Mouse (Mus musculus) adrenal gland, adult 2 months (tissue): Measurements from ENCODE around the gene Pdcd6. TPM values are rescaled to one million over a fixed set of nuclear protein-coding genes. Genes with fewer than 3 reads are reported as not detected.

Source experiments
- DNase-seq: peaks from one replicate; pipeline ENCODE4 v3.0.0; 2021
- long read RNA-seq: library from polyadenylated mRNA; stranded (forward); transcript quantifications from one replicate; pipeline ENCODE4 v2.0.0, GENCODE M21; 2021
- polyA plus RNA-seq: library from polyadenylated mRNA; depleted of rRNA; stranded (reverse); fragments of >200 nt; gene quantifications from 2 replicates; pipeline ENCODE4 v1.2.3, GENCODE M21; 2012; rRNA removed
- total RNA-seq, 2 experiments: library from RNA; stranded (reverse); gene quantifications; 2 replicates each; pipeline ENCODE4 v1.2.3; 2021

Gene Pdcd6
- total RNA-seq (100 to 1,000 TPM; 143 to 150 TPM), polyA plus RNA-seq (83.4 and 84.4 TPM in 2 replicates)
- long read RNA-seq, transcript Pdcd6-201 (6 exons, 1,131 nt), result major isoform, 80 of 119 reads
- long read RNA-seq, transcript Pdcd6-203 (6 exons, 1,376 nt), result minor isoform, 30 of 119 reads
- long read RNA-seq, partial matches to known transcripts, result 4 of 119 reads
- long read RNA-seq, other reads (novel, unspliced or antisense), result 5 of 119 reads

GRCm38 (mm10) chr13:74317170-74317849 is at the start of gene Pdcd6:
Pdcd6 (minus strand) TSS chr13:74317580.
- peak; percentile 98 for DNase-seq

DNA sequence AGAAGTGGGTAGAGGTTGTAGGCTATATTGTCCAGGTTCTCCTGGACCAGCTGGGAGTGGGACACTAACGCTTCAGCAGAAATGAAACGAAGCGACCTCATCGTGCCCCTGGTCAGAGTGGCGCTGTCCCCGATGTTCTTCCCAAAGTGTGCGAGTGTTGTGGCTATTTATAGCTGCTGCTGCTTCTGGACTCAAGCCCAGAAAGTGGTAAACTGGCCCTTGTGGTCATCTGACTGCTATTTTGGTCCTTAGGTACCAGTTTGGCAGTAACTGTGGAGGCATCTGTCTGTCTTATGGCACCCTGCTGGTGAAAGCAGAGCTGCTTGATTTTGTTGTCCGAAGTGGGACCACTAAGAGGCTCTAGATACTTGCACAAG is 46.5 kb upstream of the Pdcd6 start, which contains the start of gene Lrrc14b:
Gene Lrrc14b, minus strand, starts transcription at position 147 of the 377 bp plus-strand sequence.
- DNase-seq, result peak; percentile 58

DNA sequence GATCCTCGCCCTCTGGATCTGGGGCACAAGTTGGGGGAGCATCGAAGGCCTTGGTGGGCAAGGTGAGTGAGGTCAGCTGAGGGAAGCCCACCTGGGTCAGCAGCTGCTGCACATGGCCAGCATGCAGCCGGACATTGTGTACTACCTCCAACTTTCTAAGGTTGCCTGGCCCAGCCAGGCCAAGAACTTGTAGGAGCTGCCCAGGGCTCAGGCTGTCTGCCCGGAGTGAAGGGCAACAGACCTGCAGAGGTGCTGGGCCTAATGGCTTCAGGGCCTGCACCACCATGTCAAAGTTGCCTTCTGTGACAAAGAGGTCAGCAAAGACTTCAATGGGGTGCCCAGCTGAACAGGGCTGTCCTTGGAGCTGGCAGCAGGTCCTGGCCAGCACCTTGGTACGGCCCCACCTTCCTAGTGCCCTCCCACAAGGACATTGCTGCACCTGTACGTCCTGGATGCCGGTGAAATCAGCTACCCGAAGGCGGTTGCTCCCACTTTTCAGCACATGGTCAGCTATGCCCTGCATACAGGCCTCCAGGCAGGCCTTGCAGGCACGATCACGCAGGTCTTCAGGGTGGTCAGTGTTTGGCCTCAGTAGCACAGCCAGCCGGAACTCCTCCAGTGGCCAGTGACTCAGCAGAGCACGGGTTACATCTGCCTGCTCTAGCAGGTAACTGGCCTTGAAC is 45.9 kb upstream of the Pdcd6 start:
- DNase-seq, result no peak

GRCm38 (mm10) chr13:74362218-74362617 is 44.8 kb upstream of the Pdcd6 start:
- DNase-seq, result no peak

DNA sequence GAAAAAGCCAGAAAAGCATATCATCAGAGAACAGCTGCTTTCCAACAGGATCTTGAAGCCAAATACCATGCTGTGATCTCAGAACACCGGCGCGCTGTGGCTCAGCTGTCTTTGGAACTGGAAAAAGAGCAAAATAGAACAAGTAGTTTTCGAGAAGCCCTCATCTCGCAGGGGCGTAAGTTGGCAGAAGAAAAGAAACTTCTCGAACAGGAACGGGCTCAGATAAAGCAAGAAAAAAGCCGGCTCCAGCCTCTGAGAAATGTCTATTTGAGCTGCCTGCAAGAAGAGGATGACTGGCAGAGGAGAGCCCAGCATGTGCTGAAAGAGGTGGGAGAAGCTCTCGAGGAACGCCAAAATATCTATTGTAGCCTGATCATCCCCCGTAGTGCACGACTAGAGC is 39.1 kb upstream of the Pdcd6 start:
- no peak for DNase-seq

DNA sequence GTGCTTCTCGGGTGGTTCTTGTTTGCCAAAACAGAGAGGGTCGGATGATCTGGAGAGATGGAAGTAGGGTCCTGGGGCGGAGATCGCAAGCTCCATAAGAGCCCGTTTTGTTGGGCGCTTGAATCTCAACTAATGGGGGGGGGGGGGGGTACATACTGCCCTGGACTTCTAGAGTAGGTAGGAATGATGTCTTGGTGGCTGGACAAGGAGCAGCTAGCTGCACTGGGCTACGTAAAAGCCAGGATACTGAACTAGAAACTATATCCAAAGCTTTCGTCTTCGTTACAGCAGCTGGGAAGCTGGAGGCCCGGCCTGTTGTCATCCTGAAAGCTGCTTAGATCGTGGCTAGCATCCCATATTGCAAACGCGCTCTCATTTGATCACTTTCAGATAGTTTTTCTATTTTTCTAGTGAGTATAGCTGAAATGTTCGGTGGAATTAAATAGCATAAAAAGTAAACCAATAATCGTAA is 33.1 kb upstream of the Pdcd6 start:
- no peak for DNase-seq

DNA sequence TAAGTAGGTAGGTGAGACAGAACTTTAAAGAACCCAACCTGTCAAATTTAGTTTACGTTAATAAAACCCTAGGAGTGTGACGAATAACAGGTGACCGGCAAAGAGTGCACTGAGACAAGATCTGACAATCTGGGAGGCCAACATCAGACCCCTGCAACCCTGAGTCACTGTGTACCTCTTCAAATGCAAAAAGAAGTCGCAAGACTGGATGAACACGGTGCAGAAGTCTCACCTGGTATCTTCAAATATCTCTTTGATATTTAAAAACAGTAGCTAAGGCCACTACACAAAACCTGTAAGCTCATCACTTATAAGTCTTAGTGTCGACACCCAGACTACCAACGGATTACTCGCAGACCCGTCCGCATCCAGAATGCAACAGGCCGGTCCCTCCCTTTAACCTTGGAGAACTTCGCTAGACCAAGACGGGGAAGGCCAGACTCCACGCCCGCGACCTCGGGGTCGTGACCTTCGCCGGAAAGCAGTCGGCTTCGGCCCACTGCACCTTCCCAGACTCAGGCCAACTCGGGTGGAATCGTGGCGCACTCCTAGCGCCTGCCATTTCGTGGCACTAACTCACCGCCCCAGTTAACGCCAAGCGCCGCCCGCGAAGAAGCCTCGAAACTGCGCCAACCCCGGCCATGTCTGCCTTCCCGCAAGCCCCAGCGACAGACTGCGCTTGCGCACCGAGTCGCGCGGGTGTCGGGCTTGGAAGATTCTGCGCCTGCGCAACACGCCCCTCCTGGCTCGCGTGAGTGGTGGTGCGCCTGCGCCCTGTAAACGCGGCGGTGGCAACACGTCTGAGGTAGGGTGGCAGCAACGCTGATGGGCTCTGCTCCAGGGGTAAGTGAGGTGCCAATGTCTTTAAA is 32.4 kb upstream of the Pdcd6 start, which contains the start of the genes Sdha and Ccdc127:
Gene Sdha, minus strand, starts transcription at position 715 of the 869 bp plus-strand sequence.
Gene Ccdc127, plus strand, starts transcription at position 744 of the 869 bp plus-strand sequence.
- DNase-seq, result peak; percentile 97

- peak; percentile 54 for DNase-seq
These were observed 23.7 kb upstream of the Pdcd6 start for GRCm38 (mm10) chr13:74341036-74341435.

DNA sequence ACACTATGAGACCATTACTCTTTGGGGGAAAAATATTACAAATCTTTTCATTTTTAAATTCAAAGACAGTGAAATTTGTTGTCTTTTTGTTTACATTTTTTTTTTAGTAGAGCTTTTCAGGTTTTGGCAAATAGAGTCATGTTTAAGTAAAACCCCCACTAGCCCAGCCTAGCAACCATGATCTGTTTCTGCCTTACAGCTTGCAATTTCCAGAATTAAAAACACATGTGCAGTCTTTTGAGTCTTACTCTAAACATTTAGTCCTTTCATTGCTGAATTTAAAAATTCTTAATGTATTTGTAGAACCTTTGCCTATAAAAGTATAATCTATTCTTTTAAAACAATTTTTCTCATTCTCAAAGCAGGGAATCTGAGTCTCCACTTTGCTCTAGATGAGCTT is 11.9 kb upstream of the Pdcd6 start:
- DNase-seq, result no peak

DNA sequence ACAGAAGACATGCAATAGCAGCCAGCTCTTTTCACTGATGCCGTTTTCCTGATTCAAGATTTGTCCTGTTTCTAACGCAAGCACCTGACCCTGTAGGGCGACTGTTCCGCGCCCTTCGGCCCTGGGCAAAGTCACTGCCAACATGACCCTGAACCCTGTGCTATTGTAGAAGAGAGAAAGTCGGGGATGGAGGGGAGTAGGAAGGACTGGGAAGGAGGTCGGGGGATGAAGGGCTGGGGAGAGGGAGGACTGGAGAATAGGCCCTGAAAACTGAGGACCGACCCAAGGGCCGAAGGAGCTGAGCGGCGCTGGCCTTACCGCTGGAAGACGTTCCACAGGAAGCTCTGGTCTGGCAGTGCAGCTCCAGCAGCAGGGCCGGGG is 601 bp downstream of the Pdcd6 start:
- DNase-seq, result no peak

- no peak for DNase-seq
These were observed 994 bp downstream of the Pdcd6 start for GRCm38 (mm10) chr13:74316386-74316785.

GRCm38 (mm10) chr13:74314616-74315015 is 2.8 kb downstream of the Pdcd6 start:
- DNase-seq, result no peak

DNA sequence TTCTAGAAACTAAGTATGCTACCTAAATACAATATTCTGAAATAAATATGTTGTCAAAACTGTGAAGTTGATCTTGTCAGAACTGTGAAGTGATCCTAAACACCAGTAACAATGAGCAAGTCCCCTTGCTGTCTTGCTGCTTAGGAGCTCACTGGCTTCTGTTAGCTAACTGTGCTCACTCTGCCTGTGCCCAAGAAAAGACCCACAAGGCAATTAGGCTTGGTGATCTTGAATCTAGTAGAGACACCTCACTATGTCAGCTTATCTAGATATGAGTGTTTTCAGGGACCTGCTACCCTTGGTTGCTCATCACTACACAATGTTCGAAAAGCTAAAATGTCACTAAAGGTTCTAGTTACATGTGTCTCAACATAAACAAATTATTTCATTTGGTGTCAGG is 11.6 kb downstream of the Pdcd6 start:
- no peak for DNase-seq

DNA sequence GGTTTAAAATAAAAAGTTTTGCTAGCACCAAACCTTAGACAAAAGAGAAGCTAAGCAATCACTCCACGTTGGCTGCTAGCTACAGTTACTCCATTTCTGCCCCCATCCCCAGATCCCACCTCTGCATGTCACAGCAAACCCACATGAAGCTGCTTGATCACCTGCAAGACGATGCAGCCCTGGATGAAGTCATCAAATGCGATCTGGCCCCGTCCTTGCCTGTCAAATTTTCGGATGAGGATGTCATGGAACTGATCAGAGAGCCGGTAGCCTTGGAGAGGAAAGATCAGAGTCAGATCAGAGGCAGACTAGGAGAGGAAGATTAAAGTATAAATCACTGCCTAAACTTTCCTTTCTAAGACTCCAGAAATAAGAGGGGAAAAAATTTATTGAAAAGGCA is 12.0 kb downstream of the Pdcd6 start:
- DNase-seq, result peak; percentile 64

DNA sequence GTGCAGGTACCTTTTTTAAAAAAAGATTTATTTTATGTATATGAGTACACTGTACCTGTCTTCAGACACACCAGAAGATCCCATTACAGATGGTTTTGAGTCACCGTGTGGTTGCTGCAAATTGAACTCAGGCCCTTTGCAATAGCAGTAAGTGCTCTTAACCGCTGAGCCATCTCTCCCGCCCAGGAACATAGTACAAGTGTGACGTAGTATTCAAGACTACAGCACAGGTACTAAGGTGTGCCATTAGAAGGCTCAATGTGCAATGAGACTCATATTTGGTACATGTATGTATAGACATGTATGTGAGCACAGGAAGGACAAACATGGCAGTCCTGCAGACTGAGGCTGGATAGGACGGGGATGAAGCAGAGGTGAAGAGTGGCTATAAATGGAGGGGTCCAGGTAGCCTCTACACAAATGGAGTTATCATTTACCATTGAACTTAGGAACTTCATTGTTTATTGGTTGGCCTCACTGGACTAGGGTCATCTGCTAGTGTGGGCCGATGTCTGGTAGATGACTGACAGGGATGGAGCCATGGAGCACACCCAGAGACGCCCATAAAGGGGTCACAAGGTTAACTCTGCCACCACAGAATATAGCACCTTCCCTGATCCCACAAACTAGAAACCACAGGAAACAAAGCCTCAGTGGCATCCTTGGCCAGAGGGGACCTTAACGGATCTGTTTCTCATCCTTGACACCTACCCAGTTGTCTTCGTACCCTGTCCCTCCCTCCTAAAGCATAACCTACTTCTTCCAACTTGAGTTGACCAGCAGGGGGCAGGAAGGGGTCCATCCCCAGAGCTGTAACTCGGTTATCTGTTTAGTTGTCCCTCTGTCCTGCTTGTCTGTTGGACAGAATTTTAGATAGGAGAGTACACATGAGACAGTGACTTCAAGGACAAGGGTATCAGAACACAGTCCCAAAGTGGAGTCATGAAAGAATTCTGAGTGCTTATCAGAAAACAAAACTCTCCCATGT is 15.0 kb downstream of the Pdcd6 start:
- DNase-seq, result no peak

- no peak for DNase-seq
These were observed 15.8 kb downstream of the Pdcd6 start for GRCm38 (mm10) chr13:74301607-74301984.

- peak; percentile 76 for DNase-seq
These were observed 16.3 kb downstream of the Pdcd6 start for GRCm38 (mm10) chr13:74300925-74301606.

DNA sequence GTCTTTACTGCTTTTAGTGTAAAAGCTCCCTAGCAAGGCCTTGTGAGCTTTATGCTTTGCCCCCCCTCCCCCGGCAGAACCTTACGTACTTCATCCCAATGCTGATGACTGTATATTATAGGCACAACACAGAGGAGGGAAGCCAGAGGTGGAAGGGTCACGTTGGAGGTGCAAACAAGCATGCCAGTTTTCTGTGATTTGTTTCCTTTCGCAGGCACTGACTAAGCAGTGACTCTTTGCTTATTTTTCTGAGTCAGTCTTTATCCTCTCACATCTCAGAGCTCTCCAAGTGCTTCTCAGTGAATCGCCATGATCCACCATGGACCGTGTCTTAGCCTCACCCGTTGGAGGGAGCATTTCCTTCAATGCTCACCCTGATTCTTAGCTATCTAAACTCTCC is 21.0 kb downstream of the Pdcd6 start:
- peak; percentile 42 for DNase-seq

GRCm38 (mm10) chr13:74292167-74292566 is 25.2 kb downstream of the Pdcd6 start, which contains the start of gene Ahrr:
Ahrr (minus strand) TSS chr13:74292331.
- peak; percentile 82 for DNase-seq

DNA sequence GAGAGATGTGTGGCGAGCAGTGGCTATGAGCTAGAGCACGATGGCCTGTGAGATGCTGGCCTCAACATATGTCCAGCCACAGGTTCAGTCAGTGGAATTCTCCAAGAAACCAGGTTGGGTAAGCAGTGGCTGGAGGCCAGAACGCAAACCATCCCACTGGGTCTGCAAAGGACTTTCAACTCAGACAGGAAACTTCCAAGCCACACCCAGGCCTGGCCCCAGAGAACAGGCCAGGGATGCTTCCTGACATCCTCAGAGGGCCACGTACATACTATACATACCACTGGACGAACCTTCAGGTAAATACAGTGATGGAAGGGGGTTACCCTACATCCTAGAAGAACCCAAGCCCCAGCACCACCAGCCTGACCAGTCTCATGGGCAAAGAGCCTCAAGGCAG is 27.7 kb downstream of the Pdcd6 start:
- DNase-seq, result no peak
